Mouse (Mus musculus): ENCODE measurements around the gene Asl.

GRCm38 (mm10) chr5:129968417-129968816 is 60.6 kb downstream of the Asl start:
- TF ChIP-seq ZMIZ1 (IDR thresholded peaks at IDR 0.05; ENCODE audit: low read depth, low read length) = no peak
- TF ChIP-seq USF2 (IDR thresholded peaks at IDR 0.05; ENCODE audit: borderline replicate concordance in 1 of 2, insufficient read depth in 1 of 2, low read depth in 1 of 2, low read length in 2 of 2) = no peak
- TF ChIP-seq GATA1 (IDR thresholded peaks at IDR 0.05; ENCODE audit: low read depth, low read length) = no peak
- TF ChIP-seq POLR2A (IDR thresholded peaks at IDR 0.05; ENCODE audit: control insufficient read depth in 1 of 2, insufficient read depth in 1 of 2, low read depth in 1 of 2, low read length in 2 of 2, poor library complexity in 1 of 2) = no peak
- no peak for TF ChIP-seq ZNF384 (IDR thresholded peaks at IDR 0.05; ENCODE audit: low read depth, low read length)
- no peak for TF ChIP-seq NELFE (IDR thresholded peaks at IDR 0.05; ENCODE audit: low read depth, low read length)
- no peak for TF ChIP-seq CTCF (IDR thresholded peaks at IDR 0.05 in 2 of 3, conservative IDR thresholded peaks at IDR 0.05 in 1 of 3; ENCODE audit: control insufficient read depth in 1 of 3, insufficient read depth in 1 of 3, low read depth in 2 of 3, low read length in 3 of 3, poor library complexity in 1 of 3, severe bottlenecking in 1 of 3)
- TF ChIP-seq SMC3 (IDR thresholded peaks at IDR 0.05; ENCODE audit: low read depth, low read length) = no peak
- no peak for TF ChIP-seq TAL1 (IDR thresholded peaks at IDR 0.05; ENCODE audit: low read length)
- TF ChIP-seq ELF1 (IDR thresholded peaks at IDR 0.05; ENCODE audit: low read depth, low read length) = no peak
